ENCODE assay signal across 28 mouse cellular contexts in the genomic region with DNA sequence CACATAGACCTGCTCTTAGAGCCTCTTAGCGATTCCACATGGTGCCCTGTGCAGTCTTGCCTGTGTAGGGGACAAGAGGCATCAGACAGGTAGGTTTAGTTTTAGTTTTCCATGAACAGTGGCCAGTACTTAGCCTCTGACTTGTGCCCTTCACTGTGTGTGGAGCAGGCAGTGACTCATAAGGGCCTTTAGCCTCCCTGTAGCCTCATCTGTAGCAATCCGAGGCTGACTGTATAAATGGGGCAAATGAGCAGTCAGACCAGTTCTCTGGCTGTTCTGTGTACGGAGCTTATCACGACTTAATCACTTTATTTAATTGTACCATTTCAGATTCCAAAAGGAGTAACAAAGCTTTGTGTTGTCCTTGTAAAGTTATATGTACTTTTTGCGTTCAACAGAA. TPM values are rescaled to one million over a fixed set of nuclear protein-coding genes. Genes with fewer than 3 reads are reported as not detected.
DNase-seq lines count a peak whose midpoint lies in the region; ATAC-seq and TF ChIP-seq lines count a peak whose summit lies in the region.
"Had no signal": no experiment of that assay in that cellular context is flagged by ENCODE, and none has a peak within 500 bp of the region (broad histone marks: within the 10 kb centered on the region; RNA-seq: fewer than 3 reads in every experiment).

No protein-coding gene starts in this region.

- no peak for TF ChIP-seq CTCF in lung, postnatal 0 days (IDR thresholded peaks at IDR 0.05)

- no peaks in the 10 kb centered on the region for H3K4me1 ChIP-seq in lung, postnatal 0 days (ENCODE audit: insufficient read depth, low read depth, low read length)
- H3K4me1 ChIP-seq in stomach, embryonic 15.5 days = no peaks in the 10 kb centered on the region
- H3K4me1 ChIP-seq: embryonic facial prominence, embryonic 15.5 days; heart, embryonic 15.5 days; hindbrain, embryonic 13.5 days had no signal

- DNase-seq in lung, postnatal 0 days (ENCODE audit: low spot score) = no peak
- DNase-seq in lung, postnatal 14 days = no peak
- peak; percentile 49 for DNase-seq in adipocyte (ENCODE audit: low spot score)
- peak; percentile 89 for DNase-seq in gonadal fat pad, adult 2 months (ENCODE audit: low read depth)
- no peak for DNase-seq in layer of hippocampus, postnatal 25 days (ENCODE audit: extremely low spot score in 1 of 2, low spot score in 1 of 2)
- DNase-seq in ovary, adult 18-20 months (ENCODE audit: low spot score) = no peak
- DNase-seq in cerebellum, adult 9-11 months = no peak
- DNase-seq: adrenal gland, postnatal 10 days; cerebellum, adult 18-20 months; cerebellum, postnatal 14 days; embryo, embryonic 11 days; gastrocnemius, postnatal 10 days; heart, adult 2 months; heart, postnatal 14 days had no signal

- no peak for TF ChIP-seq EP300 in lung, postnatal 0 days (IDR thresholded peaks at IDR 0.05)

- no peak overlapping the region for H3K9ac ChIP-seq in lung, postnatal 0 days (replicated peaks; ENCODE audit: low read depth)
- H3K9ac ChIP-seq in stomach, embryonic 15.5 days = no peak overlapping the region
- H3K9ac ChIP-seq: embryonic facial prominence, embryonic 15.5 days; heart, embryonic 15.5 days; hindbrain, embryonic 13.5 days had no signal

- H3K27ac ChIP-seq in lung, postnatal 0 days (ENCODE audit: low read length) = no peak overlapping the region
- peak overlapping the region; percentile 64 for H3K27ac ChIP-seq in stomach, embryonic 15.5 days
- H3K27ac ChIP-seq: embryonic facial prominence, embryonic 15.5 days; heart, adult 2 months; heart, embryonic 15.5 days; hindbrain, embryonic 13.5 days; hindbrain, postnatal 0 days had no signal

- H3K4me3 ChIP-seq in lung, postnatal 0 days (ENCODE audit: low read depth, low read length) = no peak overlapping the region
- H3K4me3 ChIP-seq in stomach, embryonic 15.5 days (replicated peaks) = no peak overlapping the region
- H3K4me3 ChIP-seq: embryonic facial prominence, embryonic 15.5 days; erythroblast, embryonic 14.5 days; heart, adult 2 months; heart, embryonic 15.5 days; hindbrain, embryonic 13.5 days had no signal

- no peaks in the 10 kb centered on the region for H3K9me3 ChIP-seq in lung, postnatal 0 days (ENCODE audit: low read length)
- no peaks in the 10 kb centered on the region for H3K9me3 ChIP-seq in stomach, embryonic 15.5 days
- H3K9me3 ChIP-seq: embryonic facial prominence, embryonic 15.5 days; G1E; heart, embryonic 15.5 days; hindbrain, embryonic 13.5 days had no signal

- H3K36me3 ChIP-seq in lung, postnatal 0 days (ENCODE audit: insufficient read depth, low read length) = peaks cover 8% of the 10 kb centered on the region
- H3K36me3 ChIP-seq in stomach, embryonic 15.5 days = peaks cover 31% of the 10 kb centered on the region; the same call in 1 of the 2 replicates
- H3K36me3 ChIP-seq: G1E had no signal

- peak; percentile 25; the same call in 1 of the 2 replicates for ATAC-seq in lung, postnatal 0 days
- ATAC-seq in stomach, embryonic 15.5 days (ENCODE audit: insufficient read depth, low FRiP score, low read depth) = peak; percentile 92
- ATAC-seq: forebrain, embryonic 16.5 days; hindbrain, postnatal 0 days had no signal

- 73% methylated on average over 5 of the region's 5 CpGs for WGBS in lung, postnatal 0 days
- 75% methylated on average over 5 of the region's 5 CpGs for WGBS in stomach, embryonic 15.5 days

- no peak overlapping the region for H3K4me2 ChIP-seq in lung, postnatal 0 days (replicated peaks; ENCODE audit: low read depth, low read length)
- no peak overlapping the region for H3K4me2 ChIP-seq in stomach, embryonic 15.5 days
- H3K4me2 ChIP-seq: embryonic facial prominence, embryonic 15.5 days; heart, embryonic 11.5 days; heart, embryonic 15.5 days; hindbrain, embryonic 13.5 days had no signal

- no peaks in the 10 kb centered on the region for H3K27me3 ChIP-seq in lung, postnatal 0 days (replicated peaks; ENCODE audit: insufficient read depth, low read length)
- H3K27me3 ChIP-seq in stomach, embryonic 15.5 days (replicated peaks) = no peaks in the 10 kb centered on the region
- H3K27me3 ChIP-seq: embryonic facial prominence, embryonic 15.5 days; heart, embryonic 15.5 days; hindbrain, embryonic 13.5 days had no signal

RNA-seq across cellular contexts. Expression of gene Dzip1l, which starts 10.7 kb away (rescaled TPM):
- polyA plus RNA-seq in lung, postnatal 0 days (2015; fragmentation: Nextera tagmentation; extraction: Ambion mirVana) = 15.4 and 17.1 TPM in 2 replicates
- 2.0 and 2.9 TPM in 2 replicates for polyA plus RNA-seq in gonadal fat pad, adult 2 months (2012; rRNA removed)
- polyA plus RNA-seq in stomach, embryonic 15.5 days (2015; fragmentation: Nextera tagmentation; extraction: Ambion mirVana) = 15.6 and 17.6 TPM in 2 replicates
- total RNA-seq in layer of hippocampus, postnatal 25 days (2021) = 10 to 100 TPM; 22.6 to 25.3 TPM
- total RNA-seq: common myeloid progenitor, adult 5-6 weeks; hematopoietic stem cell, adult 5-6 weeks had no signal
- polyA plus RNA-seq: G1E had no signal

RNA-seq across cellular contexts. Expression of gene A4gnt, which starts 27.7 kb away (rescaled TPM):
- not detected in 2 replicates for polyA plus RNA-seq in lung, postnatal 0 days (2015; fragmentation: Nextera tagmentation; extraction: Ambion mirVana)
- not detected in 2 replicates for polyA plus RNA-seq in gonadal fat pad, adult 2 months (2012; rRNA removed)
- polyA plus RNA-seq in stomach, embryonic 15.5 days (2015; fragmentation: Nextera tagmentation; extraction: Ambion mirVana) = 0.55 and 1.2 TPM in 2 replicates
- not detected for total RNA-seq in layer of hippocampus, postnatal 25 days (2021)
- total RNA-seq: adrenal gland, postnatal 10 days; common myeloid progenitor, adult 5-6 weeks; gastrocnemius, postnatal 10 days; gastrocnemius, postnatal 4 days; heart, adult 2 months; heart, postnatal 14 days; hematopoietic stem cell, adult 5-6 weeks; hindbrain, postnatal 0 days had no signal
- polyA plus RNA-seq: embryonic facial prominence, embryonic 11.5 days; embryonic facial prominence, embryonic 15.5 days; erythroblast, embryonic 14.5 days; forebrain, embryonic 11.5 days; forebrain, embryonic 16.5 days; G1E; heart, adult 2 months; heart, embryonic 11.5 days; heart, embryonic 15.5 days; hindbrain, embryonic 13.5 days; hindbrain, postnatal 0 days had no signal

Comparison
In these comparisons a context has a peak if more than half of its experiments do, and no peak if none do; other contexts are left out.
1. DNase-seq: peak in adipocyte (single experiment) and gonadal fat pad, adult 2 months (single experiment); none in lung, postnatal 0 days (single experiment), lung, postnatal 14 days (single experiment), layer of hippocampus, postnatal 25 days (0 of 2), ovary, adult 18-20 months (single experiment) and cerebellum, adult 9-11 months (single experiment).